Mouse (Mus musculus) liver, embryonic 14.5 days (tissue): ENCODE data around the gene Pigm. TPM values are rescaled to one million over a fixed set of nuclear protein-coding genes. Genes with fewer than 3 reads are reported as not detected.
A peak's percentile ranks its signal among the peaks of the same experiment; 100 is the strongest.

ENCODE experiments used
- ATAC-seq: fragments of 200-750 bp; cut with Nextera tagmentation; 2 replicates; pipeline ENCODE4 v1.8.0; 2017; ENCODE audit warnings: moderate number of reproducible peaks, mild to moderate bottlenecking, moderate library complexity; ENCODE audit not compliant: insufficient read depth
- DNase-seq, 3 experiments: peaks; one replicate each; pipeline ENCODE4 v3.0.0-alpha.2; 2012 to 2013; ENCODE audit warnings: low read depth in 3 of 3, low spot score in 3 of 3
- H3K27ac ChIP-seq: fragments of 300-500 bp; sonication (generic); 2 replicates; pipeline ENCODE4 v1.5.1; 2014; ENCODE audit warnings: moderate library complexity, mild to moderate bottlenecking, control low read depth, inconsistent platforms
- H3K27me3 ChIP-seq: fragments of 300-500 bp; sonication (generic); 2 replicates; pipeline ENCODE4 v1.6.1; 2014; ENCODE audit warnings: mild to moderate bottlenecking, low read length, moderate library complexity; ENCODE audit not compliant: control insufficient read depth, insufficient read depth
- H3K36me3 ChIP-seq: fragments of 300-500 bp; sonication (generic); replicated peaks from 2 replicates; pipeline ENCODE4 v1.6.1; 2014; ENCODE audit warnings: low read depth; ENCODE audit not compliant: control insufficient read depth, insufficient read depth
- H3K4me1 ChIP-seq, 2 experiments: fragments of 200-500 bp in 1 of 2; fragments of 300-500 bp in 1 of 2; sonication (generic) in 1 of 2; replicated peaks; 2 replicates each; pipeline ENCODE4 v1.6.1; 2012 to 2014; ENCODE audit warnings: antibody characterized with exemption in 1 of 2, inconsistent platforms in 1 of 2, low read length in 1 of 2; ENCODE audit not compliant: control insufficient read depth in 2 of 2, insufficient read depth in 2 of 2
- H3K4me2 ChIP-seq: fragments of 300-500 bp; sonication (generic); 2 replicates; pipeline ENCODE4 v1.6.1; 2014; ENCODE audit warnings: low read depth, mild to moderate bottlenecking, control low read depth, moderate library complexity
- H3K4me3 ChIP-seq, 2 experiments: fragments of 200-500 bp in 1 of 2; fragments of 300-500 bp in 1 of 2; sonication (generic) in 1 of 2; 2 replicates each; pipeline ENCODE4 v1.5.1; 2012 to 2014; ENCODE audit warnings: low read depth in 2 of 2, low read length in 2 of 2, mild to moderate bottlenecking in 2 of 2, control low read depth in 1 of 2, inconsistent platforms in 1 of 2, moderate library complexity in 1 of 2; ENCODE audit not compliant: insufficient read depth in 1 of 2
- H3K9ac ChIP-seq: fragments of 300-500 bp; sonication (generic); replicated peaks from 2 replicates; pipeline ENCODE4 v1.6.1; 2014; ENCODE audit warnings: mild to moderate bottlenecking, control low read depth, moderate library complexity
- H3K9me3 ChIP-seq: fragments of 300-500 bp; sonication (generic); 2 replicates; pipeline ENCODE4 v1.6.1; 2016; ENCODE audit warnings: low read length, mixed read lengths; ENCODE audit not compliant: control insufficient read depth
- CTCF ChIP-seq: IDR thresholded peaks from 2 replicates; pipeline ENCODE4 v1.5.1; 2016; ENCODE audit warnings: antibody characterized with exemption, low read depth, control low read depth
- EP300 ChIP-seq: IDR thresholded peaks from 2 replicates; pipeline ENCODE4 v1.6.1; 2016; ENCODE audit warnings: antibody characterized with exemption, low read depth
- WGBS: fragments of 180-500 bp; shearing (Covaris S2); extraction: QIAGEN DNeasy Blood & Tissue Kit; methylation state at CpG from one replicate; pipeline ENCODE4 v1.1.7; 2014; ENCODE audit not compliant: insufficient replicate concordance; 5-methylcytosine and 5-hydroxymethylcytosine counted together
- polyA plus RNA-seq, 2 experiments: library from polyadenylated mRNA; depleted of rRNA in 1 of 2; stranded (reverse) in 1 of 2; unstranded in 1 of 2; fragments of >200 nt; fragmentation: Nextera tagmentation in 1 of 2; extraction: Ambion mirVana in 1 of 2; gene quantifications; 2 replicates each; pipeline versions ENCODE4 v1.2.1 to v1.2.3; 2012 to 2014

Pigm gene
- polyA plus RNA-seq, 2 experiments = 2.3 to 4.1 TPM

DNA sequence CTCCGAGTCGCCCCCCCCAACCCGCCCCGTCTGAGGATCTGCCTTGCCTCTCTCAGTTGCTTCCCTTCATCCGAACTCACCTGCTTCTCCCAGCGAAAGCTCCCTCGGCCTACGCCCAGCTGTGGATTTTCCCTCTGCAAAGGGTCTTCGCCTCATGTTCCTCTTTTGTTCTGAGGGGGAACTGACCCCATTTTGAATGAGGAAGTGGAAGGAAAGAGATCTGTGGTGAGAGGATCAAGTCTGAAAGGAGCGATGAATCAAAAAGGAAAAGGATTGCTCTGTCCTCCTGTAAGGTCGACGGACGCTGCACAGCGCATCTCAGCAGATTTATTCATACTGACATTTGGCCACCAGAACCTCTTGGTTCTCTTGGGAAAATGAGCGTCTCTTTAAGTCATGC lies 40.5 kb upstream of the Pigm start:
- ATAC-seq = no peak
- 31% methylated on average over 15 of the region's 15 CpGs for WGBS
- Histone ChIP-seq H3K27ac (no peak overlapping the region), H3K9me3 (no peaks in the 10 kb centered on the region), H3K36me3 (no peaks in the 10 kb centered on the region), H3K4me3 (no peak overlapping the region), H3K4me1 (no peaks in the 10 kb centered on the region), H3K4me2 (no peak overlapping the region), H3K9ac (no peak overlapping the region), H3K27me3 (peaks cover 22% of the 10 kb centered on the region)
- no peak for DNase-seq
- no peak for TF ChIP-seq CTCF
- no peak for TF ChIP-seq EP300

DNA sequence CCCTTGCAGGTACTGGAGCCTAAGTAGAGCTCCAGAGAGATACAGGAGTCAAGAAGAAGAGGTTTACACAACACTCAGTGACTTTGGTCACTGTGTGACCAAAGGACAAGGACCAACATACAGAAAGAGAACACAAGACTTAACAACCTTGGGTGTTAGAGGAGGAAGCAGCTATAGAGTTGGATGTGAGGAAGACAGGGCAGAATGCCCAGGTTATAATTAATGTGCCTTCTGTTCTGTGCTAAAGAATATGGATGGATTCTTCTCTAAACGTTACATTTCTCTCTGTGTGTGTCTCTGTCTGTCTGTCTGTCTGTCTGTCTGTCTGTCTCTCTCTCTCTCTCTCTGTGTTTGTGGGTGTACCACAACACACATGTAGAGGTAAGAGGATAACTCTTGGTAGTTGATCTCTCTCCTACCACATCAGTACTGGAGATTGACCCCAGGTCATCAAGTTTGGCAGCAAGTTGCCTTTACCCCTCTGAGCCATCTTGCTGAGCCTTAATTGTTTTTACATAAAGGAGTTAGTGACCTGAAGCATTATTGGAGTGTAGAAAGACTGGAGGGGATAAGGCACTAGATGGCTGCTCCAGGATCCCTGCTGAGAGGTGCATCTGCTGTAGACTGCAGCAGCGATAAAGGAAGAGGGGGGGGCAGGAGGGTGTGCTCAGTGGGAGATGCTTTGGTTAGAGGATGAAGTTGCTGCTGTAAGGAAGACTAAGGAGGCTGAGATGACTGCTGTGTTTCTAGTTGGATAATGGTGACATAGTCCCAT lies 38.7 kb upstream of the Pigm start:
- TF ChIP-seq EP300 (no peak), CTCF (no peak)
- Histone ChIP-seq H3K4me3 (no peak overlapping the region), H3K4me1 (no peaks in the 10 kb centered on the region), H3K27me3 (peaks cover 32% of the 10 kb centered on the region), H3K9ac (no peak overlapping the region), H3K36me3 (no peaks in the 10 kb centered on the region), H3K27ac (no peak overlapping the region), H3K9me3 (no peaks in the 10 kb centered on the region), H3K4me2 (no peak overlapping the region)
- ATAC-seq (no peak), DNase-seq (no peak)
- WGBS = 24% methylated on average over 2 of the region's 2 CpGs

DNA sequence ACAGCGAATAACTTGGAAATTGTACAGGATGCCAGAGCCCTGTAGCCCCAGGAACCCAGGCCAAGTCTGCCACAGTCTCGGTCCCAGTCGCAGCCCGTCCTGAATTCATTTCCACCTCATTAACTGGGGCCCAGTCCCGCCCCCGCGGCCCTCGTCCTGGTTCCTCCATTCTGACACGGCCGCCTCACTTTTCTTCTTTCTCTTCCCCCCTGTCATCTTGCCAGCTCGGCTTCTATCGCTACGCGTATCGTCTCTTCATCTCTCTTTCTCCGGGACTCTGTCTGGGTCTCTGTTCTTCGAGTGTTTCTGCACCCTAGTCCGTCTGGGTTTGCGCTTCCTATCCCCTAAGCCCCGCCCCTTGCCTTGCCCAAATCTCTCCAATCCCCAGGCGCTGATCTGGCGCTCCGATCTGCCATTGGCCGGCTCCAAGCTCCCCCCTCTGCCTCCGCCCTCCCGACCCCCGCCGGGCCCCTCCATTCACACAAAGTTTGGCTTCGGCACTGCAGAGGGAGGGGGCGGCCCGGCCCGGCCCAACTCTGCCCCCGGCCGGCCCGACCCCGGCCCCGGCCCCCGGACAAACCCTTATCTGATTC lies 35.5 kb upstream of the Pigm start, which contains the start of gene Kcnj10:
Gene Kcnj10, plus strand, starts transcription at position 482 of the 593 bp plus-strand sequence.
- no peak within 1 kb of the TSS for H3K9ac ChIP-seq
- DNase-seq = peak; percentile 31 to 35 (median 33)
- 3% methylated on average over 38 of the region's 38 CpGs for WGBS

DNA sequence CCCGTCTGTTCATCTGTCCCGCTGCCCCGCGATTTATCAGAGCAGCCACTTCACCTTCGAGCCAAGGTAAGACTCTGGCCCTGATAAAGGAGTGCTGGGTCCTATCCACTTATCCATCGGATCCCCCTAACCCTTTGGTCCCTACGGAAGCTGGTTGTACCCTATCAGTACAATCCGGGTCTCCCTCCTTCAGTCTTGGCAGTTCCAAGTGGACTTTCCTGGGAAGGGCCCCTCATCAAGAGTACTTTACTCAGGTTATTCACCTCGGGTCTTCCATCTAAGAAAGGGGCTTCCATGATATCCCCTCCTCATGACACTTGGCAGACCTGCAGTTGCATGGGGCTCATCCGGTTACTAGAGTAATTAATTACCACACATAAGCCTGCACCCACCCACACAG lies 35.0 kb upstream of the Pigm start:
- no peaks in the 10 kb centered on the region for H3K4me1 ChIP-seq
- no peaks in the 10 kb centered on the region for H3K9me3 ChIP-seq
- 14% methylated on average over 10 of the region's 10 CpGs for WGBS
- no peak overlapping the region for H3K27ac ChIP-seq
- H3K4me3 ChIP-seq = peak overlapping the region in 1 of 2 experiments; percentile 38; a peak in 1 of 4 replicates
- H3K4me2 ChIP-seq = peak overlapping the region; percentile 59
- no peak overlapping the region for H3K9ac ChIP-seq
- TF ChIP-seq CTCF (no peak), EP300 (no peak)
- peaks cover 32% of the 10 kb centered on the region for H3K27me3 ChIP-seq
- DNase-seq (no peak), ATAC-seq (no peak)
- no peaks in the 10 kb centered on the region for H3K36me3 ChIP-seq

More for the DNA sequence above, 35.5 kb upstream of the Pigm start, which contains the start of gene Kcnj10:
- peak; percentile 76 for ATAC-seq
- Histone ChIP-seq H3K4me1 (no peaks in the 10 kb centered on the region), H3K4me2 (peak within 1 kb of the TSS; percentile 59), H3K27me3 (peaks cover 32% of the 10 kb centered on the region), H3K9me3 (no peaks in the 10 kb centered on the region), H3K27ac (no peak within 1 kb of the TSS), H3K4me3 (peak within 1 kb of the TSS; percentile 33 to 38), H3K36me3 (no peaks in the 10 kb centered on the region)
- TF ChIP-seq EP300 (no peak), CTCF (no peak)

DNA sequence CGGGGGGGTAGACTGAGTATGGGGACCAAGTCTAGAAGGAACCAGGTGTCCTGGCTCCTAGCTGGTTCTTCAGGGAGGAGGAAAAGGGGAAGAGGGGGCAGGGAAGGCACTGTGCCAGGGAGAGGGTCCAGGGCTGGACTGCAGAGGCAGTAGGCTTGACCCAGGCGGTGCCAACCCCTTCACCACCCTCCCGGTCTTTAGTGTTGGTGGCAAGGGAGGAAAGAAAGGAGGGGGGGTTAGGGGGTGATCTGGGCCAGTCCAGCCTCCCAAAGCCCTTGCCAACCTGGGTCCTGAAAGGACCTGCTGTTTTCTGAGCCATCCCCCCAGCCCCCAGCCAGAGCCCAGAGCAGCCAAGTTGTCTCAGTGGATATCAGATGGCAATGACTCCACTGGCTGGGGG lies 33.6 kb upstream of the Pigm start:
- no peak overlapping the region for H3K4me2 ChIP-seq
- no peak overlapping the region for H3K4me3 ChIP-seq
- H3K27me3 ChIP-seq = peaks cover 28% of the 10 kb centered on the region
- no peaks in the 10 kb centered on the region for H3K36me3 ChIP-seq
- no peak overlapping the region for H3K9ac ChIP-seq
- ATAC-seq (no peak), DNase-seq (no peak)
- H3K4me1 ChIP-seq = peaks cover 0 to 5% of the 10 kb centered on the region in 2 experiments; a peak in 1 of 4 replicates
- TF ChIP-seq CTCF = no peak
- TF ChIP-seq EP300 = no peak
- H3K27ac ChIP-seq = no peak overlapping the region
- WGBS = 76% methylated on average over 3 of the region's 3 CpGs
- H3K9me3 ChIP-seq = no peaks in the 10 kb centered on the region
